Mouse (Mus musculus): ENCODE measurements around the gene Srgap3.

Gene Srgap3

GRCm38 (mm10) chr6:112912552-112912951 is 34.5 kb downstream of the Srgap3 start:
- DNase-seq (ENCODE audit: low spot score): no peak

DNA sequence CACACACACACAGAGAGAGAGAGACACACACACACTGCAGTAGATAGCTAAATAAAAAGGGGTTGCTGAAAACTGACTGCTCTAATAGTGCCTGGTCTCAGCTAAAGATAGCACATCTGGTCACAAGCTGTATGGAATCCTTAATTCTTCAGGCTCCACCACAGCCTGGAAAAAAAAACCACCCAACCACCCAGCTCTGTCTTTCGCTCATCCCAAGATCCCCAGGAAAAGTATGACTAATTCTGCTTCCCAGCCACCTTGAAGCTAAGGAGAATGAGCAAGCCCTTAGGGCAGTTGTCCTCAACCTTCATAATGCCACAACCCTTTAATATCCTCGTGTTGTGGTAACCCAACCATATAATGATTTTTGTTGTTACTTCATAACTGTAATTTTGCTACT is 37.4 kb downstream of the Srgap3 start:
- no peak for DNase-seq (ENCODE audit: low spot score)

DNA sequence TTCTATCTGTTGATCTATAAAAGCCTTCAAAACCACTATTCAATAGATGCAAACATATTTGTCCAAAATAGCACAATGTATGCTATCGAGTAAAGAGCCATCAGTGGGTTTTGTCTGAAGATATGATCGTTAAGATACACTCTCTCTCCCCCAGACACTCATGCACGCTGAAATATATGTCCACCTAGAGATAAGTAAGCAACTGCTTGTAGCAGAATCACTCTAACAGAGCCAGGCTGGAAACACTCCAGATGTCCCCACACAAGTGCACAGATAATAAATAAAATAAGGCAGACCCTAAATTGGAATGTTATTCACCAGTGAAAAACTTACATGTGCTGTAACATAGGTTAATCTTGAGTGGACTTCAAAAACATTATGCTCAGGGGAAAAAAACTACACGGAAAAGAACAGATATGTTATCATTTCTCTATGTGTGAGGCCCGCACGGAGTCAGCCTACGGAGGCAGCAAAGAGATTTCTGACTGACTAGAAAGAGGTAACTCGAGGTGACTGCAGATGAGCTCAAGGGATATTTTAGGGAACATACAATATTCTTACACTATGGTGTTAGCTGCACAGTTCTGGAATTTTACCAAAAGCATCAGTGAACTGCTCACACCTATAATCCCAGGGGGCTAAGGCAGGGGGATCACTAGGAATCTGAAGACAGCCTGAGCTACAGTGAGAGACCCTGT is 39.0 kb downstream of the Srgap3 start:
- no peak for DNase-seq (ENCODE audit: low spot score)

DNA sequence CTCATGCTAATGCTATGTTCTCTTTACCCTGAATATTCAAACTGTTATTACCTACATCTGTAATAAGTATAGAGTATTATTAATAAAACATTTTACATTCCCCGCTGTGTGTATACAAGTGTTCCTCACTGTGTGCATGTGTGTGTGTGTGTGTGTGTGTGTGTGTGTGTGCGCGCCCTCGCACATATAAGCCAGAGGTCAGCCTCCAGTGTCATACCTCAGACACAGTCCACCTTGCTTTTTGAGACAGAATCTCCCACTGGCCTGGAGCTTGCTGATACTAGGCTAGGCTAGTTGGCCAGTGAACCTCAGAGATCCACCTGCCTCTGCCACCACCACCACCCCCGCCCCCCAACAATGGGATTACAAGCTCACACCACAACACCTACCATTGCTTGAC is 43.3 kb downstream of the Srgap3 start:
- no peak for DNase-seq (ENCODE audit: low spot score)

- no peak for DNase-seq (ENCODE audit: low spot score)
Measured at GRCm38 (mm10) chr6:112903226-112903625, 43.8 kb downstream of the Srgap3 start.

- no peak for DNase-seq (ENCODE audit: low spot score)
Measured at GRCm38 (mm10) chr6:112902791-112903190, 44.3 kb downstream of the Srgap3 start.

DNA sequence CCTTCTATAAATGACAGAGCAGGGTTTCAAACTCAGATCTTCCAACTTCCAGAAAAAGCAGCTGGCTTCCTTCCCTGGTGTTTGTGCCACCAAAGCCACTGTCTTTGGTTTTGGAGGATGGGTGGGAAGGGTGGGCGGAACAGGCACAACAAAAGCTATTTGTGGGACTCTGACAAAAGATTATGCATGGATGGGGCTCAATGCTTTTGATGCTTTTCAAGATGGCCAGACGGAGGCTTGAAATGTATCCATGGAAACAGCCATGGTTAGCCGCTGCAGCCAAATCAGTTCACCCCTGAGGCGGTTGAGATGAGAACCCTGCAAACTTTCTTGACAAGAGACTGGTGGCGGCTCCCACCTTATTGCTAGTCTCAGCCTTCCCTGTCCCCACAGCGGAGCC is 46.8 kb downstream of the Srgap3 start:
- no peak for DNase-seq (ENCODE audit: low spot score)

DNA sequence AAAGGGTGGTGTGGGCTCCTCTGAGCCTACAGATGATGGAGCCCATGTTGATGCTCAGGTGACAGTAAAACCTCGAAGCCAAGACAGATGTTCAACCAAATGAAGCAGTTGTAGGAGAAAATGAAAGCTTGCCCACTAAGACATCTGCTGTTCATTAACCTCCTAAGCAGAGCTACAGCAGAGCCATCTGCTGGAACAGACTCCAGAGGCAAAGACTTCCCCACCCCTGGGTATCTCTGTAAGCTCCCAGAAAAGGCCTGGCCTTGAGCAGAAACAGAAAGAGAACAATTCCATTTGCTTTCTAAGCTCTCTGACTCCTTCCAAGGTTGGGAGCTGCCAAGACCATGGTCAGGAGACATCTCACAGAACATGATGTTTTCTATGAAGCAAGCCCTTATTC is 47.4 kb downstream of the Srgap3 start:
- no peak for DNase-seq (ENCODE audit: low spot score)

DNA sequence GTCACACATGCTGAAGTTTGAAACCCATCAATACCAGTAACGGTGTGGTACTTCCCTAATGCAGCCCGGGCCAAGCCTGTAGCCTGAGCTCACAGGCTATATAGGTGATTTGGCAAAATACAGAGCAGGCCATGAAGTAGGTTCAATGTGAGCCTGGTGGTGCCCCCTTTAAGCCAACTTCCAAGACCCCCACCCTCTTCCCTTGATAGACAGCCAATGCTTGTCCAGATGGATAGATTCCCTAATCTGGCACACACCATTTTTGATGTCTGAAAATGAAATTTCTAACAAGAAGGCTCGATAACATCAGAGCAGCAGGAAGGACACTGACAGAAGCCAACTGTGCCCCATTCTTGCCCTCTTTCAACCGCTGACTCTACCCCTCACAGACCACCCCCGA is 47.8 kb downstream of the Srgap3 start:
- no peak for DNase-seq (ENCODE audit: low spot score)

GRCm38 (mm10) chr6:112898435-112898834 is 48.6 kb downstream of the Srgap3 start:
- DNase-seq (ENCODE audit: low spot score): no peak

DNA sequence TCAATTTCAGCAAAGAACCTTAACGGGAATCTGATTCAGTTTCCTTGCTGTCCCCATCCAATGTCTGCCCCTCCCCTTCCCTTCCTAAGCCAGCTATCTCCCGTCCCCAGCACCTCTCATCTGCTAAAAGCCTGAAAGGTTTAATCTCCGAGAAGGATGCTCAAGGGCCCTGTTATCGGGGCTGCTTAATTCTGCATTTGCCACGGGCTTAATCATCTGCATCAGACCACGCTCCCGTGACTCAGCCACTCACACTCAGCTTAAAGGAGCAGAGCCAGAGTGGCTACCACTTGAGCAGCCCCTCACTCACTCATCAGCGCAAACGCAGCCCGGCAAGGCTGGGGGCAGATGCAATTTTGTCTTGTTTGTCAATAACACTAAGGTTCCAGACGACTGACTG is 50.7 kb downstream of the Srgap3 start:
- no peak for DNase-seq (ENCODE audit: low spot score)

DNA sequence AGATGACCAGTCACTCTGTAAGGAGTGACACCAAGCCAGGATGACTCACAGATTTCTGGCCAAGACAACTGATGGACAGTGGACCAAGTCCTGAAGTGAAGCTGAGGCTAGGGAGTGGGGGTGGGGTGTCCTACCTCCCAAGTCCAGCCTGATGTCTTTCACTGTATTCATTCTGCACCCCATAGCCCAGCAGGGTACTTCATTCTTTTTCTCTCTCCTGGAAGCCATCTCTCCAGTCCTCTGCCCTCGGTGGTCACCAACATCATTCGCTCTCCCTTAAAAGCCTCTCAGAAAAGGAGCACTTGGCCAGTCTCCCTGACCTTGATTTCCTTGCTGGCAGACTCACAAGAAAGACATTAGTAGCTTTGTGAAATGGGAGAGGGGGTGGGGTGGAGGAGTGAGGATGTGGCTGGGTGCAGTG is 56.7 kb downstream of the Srgap3 start:
- no peak for DNase-seq (ENCODE audit: low spot score)

- no peak for DNase-seq (ENCODE audit: low spot score)
Measured at GRCm38 (mm10) chr6:112883588-112884135, 63.4 kb downstream of the Srgap3 start.

GRCm38 (mm10) chr6:112880048-112880534 is 67.0 kb downstream of the Srgap3 start:
- peak; percentile 57 for DNase-seq (ENCODE audit: low spot score)

DNA sequence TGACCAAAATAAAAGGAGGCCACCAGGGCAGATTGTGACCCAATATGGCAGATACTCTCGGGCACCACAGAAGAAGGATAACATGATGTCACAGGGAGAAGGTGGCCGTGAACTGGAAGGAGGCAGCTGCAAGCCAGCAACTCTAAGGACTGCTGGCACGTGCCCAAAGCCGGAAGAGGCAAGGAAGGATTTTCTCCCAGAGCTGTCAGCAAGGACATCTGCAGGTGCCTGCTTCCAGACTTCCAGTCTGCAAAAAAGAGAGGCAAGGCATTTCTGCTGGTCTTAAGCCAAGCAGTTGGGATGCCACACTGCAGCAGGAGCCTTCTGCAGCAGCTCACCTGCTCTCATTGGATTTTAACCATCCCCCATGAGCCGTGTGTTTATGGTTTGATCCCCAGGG is 67.9 kb downstream of the Srgap3 start:
- DNase-seq (ENCODE audit: low spot score): no peak

DNA sequence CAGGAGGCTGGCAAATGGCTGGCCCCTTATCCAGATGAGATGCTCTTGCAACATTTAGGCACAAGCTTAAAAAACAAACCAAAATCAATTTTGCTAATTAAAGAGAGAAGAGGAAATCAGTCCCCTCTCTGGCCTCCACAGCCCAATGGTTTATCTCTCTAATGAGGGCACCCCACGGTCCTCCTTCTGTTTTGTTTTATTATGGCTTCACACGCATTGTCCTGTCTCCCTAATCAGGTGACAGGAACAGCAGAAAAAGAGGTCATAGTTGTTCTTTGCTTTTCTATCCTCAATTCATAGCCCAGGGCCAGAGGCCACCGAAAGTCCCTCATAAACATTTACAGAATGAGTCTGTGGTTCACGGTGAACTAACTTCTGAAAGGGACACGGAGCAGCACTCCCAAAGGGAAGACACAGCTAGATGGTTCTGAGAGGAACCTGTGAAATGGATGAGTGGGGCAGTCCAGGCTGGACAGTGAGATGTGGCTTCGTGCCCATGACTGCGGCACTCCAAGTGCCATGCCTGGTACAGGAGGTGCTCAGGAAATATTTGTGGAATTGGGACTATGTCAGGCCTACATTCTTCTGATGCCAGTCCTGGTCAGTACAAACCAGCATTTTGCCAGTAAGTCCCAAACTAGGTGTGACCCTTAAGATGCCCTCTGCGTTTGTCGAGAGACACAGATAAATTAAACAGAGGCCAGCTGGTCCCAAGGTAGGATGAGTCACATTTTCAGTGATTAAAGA is 73.8 kb downstream of the Srgap3 start:
- no peak for DNase-seq (ENCODE audit: low spot score)

- DNase-seq (ENCODE audit: low spot score): no peak
Measured at GRCm38 (mm10) chr6:112871241-112871780, 75.8 kb downstream of the Srgap3 start.

- DNase-seq (ENCODE audit: low spot score): no peak
Measured at GRCm38 (mm10) chr6:112868197-112868957, 78.7 kb downstream of the Srgap3 start.

- no peak for DNase-seq (ENCODE audit: low spot score)
Measured at GRCm38 (mm10) chr6:112866096-112866495, 81.0 kb downstream of the Srgap3 start.

- no peak for DNase-seq (ENCODE audit: low spot score)
Measured at GRCm38 (mm10) chr6:112865021-112865531, 82.0 kb downstream of the Srgap3 start.

DNA sequence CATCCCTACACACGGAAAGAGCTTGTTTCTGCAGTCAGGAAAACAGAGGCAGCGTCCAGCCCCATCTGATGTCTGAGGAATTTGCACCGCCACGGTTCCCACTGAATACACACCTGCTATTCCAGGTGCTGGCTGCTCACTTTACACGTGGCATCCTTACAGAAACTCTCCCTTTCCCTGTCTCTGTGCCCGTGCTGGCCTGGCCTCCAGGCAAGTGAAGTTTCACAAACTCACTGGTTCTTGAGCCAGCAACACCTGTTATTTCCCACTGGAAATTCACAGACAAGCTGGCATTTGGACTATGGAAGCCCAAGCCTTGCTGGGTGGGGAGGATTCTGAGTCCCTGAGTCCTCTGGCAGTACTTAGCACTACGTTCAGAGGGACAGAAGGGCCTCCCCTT is 84.6 kb downstream of the Srgap3 start:
- no peak for DNase-seq (ENCODE audit: low spot score)
